Mouse (Mus musculus): ENCODE data around the gene Stoml2.

DNA sequence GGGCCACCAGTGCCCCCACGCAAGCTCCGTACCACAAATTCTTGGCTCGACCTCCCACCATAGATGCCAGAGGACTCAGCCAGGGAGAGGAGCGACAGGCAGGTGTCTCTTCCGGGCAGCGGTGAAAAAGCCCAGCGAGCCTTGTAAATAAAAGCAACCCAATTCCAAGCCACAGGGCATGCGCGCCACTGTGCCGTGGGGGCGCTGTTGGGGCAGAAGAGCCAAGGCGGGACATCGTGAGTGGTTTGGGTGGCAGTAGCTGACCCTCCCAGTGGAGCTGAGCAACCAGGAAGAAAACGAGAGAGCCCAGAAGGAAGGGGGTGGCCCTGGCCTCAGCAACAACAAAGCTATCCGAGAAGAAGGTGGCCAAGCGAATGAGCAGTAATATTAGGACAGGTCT lies 10.6 kb downstream of the Stoml2 start:
- no peak for TF ChIP-seq TAL1 (IDR thresholded peaks at IDR 0.05; ENCODE audit: low read length)
- no peak for TF ChIP-seq GATA1 (IDR thresholded peaks at IDR 0.05; ENCODE audit: low read length)

All from erythroblast, embryonic 14.5 days (primary cell).